Comparison of ENCODE assay signal across 8 mouse cellular contexts in the genomic region with DNA sequence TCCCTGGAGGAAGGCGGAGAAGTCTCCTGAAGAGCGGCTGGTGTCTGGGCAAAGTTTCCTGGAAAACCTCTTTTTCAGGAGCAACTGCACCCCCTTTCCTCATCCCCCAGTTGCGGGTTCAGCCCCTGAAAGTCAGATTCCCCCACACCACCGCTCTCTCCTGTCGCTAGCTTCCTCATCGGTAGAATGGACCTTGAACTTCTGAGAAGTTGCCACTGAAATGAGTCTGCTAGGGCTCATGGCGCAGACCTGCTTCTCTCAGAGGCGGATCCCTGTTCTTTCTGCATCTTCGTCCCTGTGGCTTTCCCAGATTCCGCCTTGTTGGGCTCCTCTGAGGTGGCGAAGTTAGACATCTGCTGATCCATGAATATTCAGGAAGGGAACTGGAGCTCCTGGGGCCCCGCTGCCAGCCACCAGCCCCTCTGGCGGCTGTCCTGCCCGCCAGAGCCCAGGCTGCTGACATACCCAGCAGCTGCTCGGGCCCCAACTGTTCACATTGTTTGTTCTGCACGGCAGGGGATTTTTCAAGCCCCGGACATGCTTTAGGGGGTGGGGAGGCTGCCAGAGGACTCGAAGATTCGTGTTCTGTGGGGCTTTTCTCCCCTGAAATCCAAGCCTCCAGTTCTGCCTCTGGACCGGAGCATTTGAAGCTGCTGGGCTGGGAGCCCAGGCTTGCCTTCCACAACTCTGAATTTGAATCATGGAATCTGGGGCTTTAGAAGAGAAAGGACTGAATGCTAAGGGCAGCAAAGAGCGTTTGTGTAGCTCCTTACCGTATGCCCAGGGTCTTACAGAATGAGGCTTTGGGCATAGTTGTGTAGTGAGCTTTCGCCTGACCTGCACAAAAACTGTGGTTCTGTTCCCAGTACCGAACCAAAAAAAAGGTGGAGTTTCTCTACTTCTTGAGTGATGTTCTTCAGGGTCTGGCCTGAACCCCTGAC. TPM values are rescaled to one million over a fixed set of nuclear protein-coding genes. Genes with fewer than 3 reads are reported as not detected.
A peak's percentile ranks its signal among the peaks of the same experiment; 100 is the strongest.
DNase-seq lines count a peak whose midpoint lies in the region; ATAC-seq and TF ChIP-seq lines count a peak whose summit lies in the region.

No protein-coding gene starts in this region.

- H3K27ac ChIP-seq in embryonic facial prominence, embryonic 12.5 days: peak overlapping the region; percentile 89
- peak overlapping the region; percentile 76 for H3K27ac ChIP-seq in hindbrain, postnatal 0 days
- H3K27ac ChIP-seq in liver, embryonic 13.5 days: 0 out of 2 replicates have a peak overlapping the region, but pooled peaks have one; percentile 32

- peak overlapping the region; percentile 34 for H3K9ac ChIP-seq in embryonic facial prominence, embryonic 12.5 days
- 0 out of 2 replicates have a peak overlapping the region, but pooled peaks have one; percentile 14 for H3K9ac ChIP-seq in hindbrain, postnatal 0 days (replicated peaks; ENCODE audit: low read length)
- peak overlapping the region; percentile 36; the same call in 1 of the 2 replicates for H3K9ac ChIP-seq in liver, embryonic 13.5 days

- peak overlapping the region; percentile 19; the same call in 1 of the 2 replicates for H3K4me3 ChIP-seq in embryonic facial prominence, embryonic 12.5 days
- no peak overlapping the region for H3K4me3 ChIP-seq in hindbrain, postnatal 0 days (ENCODE audit: low read length)
- peak overlapping the region; percentile 4; the same call in 1 of the 2 replicates for H3K4me3 ChIP-seq in liver, embryonic 13.5 days (replicated peaks)

- H3K4me2 ChIP-seq in embryonic facial prominence, embryonic 12.5 days (replicated peaks): peak overlapping the region; percentile 48
- H3K4me2 ChIP-seq in hindbrain, postnatal 0 days (ENCODE audit: low read depth, low read length): peak overlapping the region; percentile 34
- H3K4me2 ChIP-seq in liver, embryonic 13.5 days: peak overlapping the region; percentile 37

- ATAC-seq in embryonic facial prominence, embryonic 12.5 days (ENCODE audit: insufficient number of reproducible peaks, insufficient read depth, low FRiP score, low TSS enrichment): peak; percentile 76; the same call in 1 of the 2 replicates
- peak; percentile 91 for ATAC-seq in hindbrain, postnatal 0 days
- ATAC-seq in liver, embryonic 13.5 days (ENCODE audit: low read depth): no peak

- peak; percentile 31 to 38 for DNase-seq in kidney, postnatal 4 days
- no peak for DNase-seq in kidney, postnatal 14 days
- DNase-seq in hindbrain, postnatal 0 days (ENCODE audit: low spot score): peak; percentile 84
- no peak for DNase-seq in liver, embryonic 13.5 days
- peak; percentile 62 for DNase-seq in right cerebral cortex, postnatal 25 days
- DNase-seq in spleen, adult 12 weeks (ENCODE audit: low spot score): no peak
- DNase-seq in MN1 (ENCODE audit: low spot score): no peak

- H3K36me3 ChIP-seq in embryonic facial prominence, embryonic 12.5 days: peaks cover 3% of the 10 kb centered on the region; the same call in 1 of the 2 replicates
- H3K36me3 ChIP-seq in hindbrain, postnatal 0 days (ENCODE audit: insufficient read depth, low read length): no peaks in the 10 kb centered on the region
- no peaks in the 10 kb centered on the region for H3K36me3 ChIP-seq in liver, embryonic 13.5 days

- WGBS in embryonic facial prominence, embryonic 12.5 days: 8% methylated on average over 24 of the region's 24 CpGs
- 15% methylated on average over 24 of the region's 24 CpGs for WGBS in hindbrain, postnatal 0 days
- WGBS in liver, embryonic 13.5 days (ENCODE audit: insufficient replicate concordance): 18% methylated on average over 24 of the region's 24 CpGs

- H3K4me1 ChIP-seq in embryonic facial prominence, embryonic 12.5 days: peaks cover 35% of the 10 kb centered on the region
- 0 out of 2 replicates have a peak, but pooled peaks cover 3% of the 10 kb centered on the region for H3K4me1 ChIP-seq in hindbrain, postnatal 0 days (ENCODE audit: insufficient read depth, low read length)
- H3K4me1 ChIP-seq in liver, embryonic 13.5 days (replicated peaks): peaks cover 20% of the 10 kb centered on the region

- no peaks in the 10 kb centered on the region for H3K27me3 ChIP-seq in embryonic facial prominence, embryonic 12.5 days
- no peaks in the 10 kb centered on the region for H3K27me3 ChIP-seq in hindbrain, postnatal 0 days (ENCODE audit: insufficient read depth, low read length)
- H3K27me3 ChIP-seq in liver, embryonic 13.5 days: peaks cover 63% of the 10 kb centered on the region

- no peak for TF ChIP-seq CTCF in hindbrain, postnatal 0 days (IDR thresholded peaks at IDR 0.05; ENCODE audit: low read depth)

- H3K9me3 ChIP-seq in embryonic facial prominence, embryonic 12.5 days: no peaks in the 10 kb centered on the region
- H3K9me3 ChIP-seq in hindbrain, postnatal 0 days (ENCODE audit: low read length): no peaks in the 10 kb centered on the region
- H3K9me3 ChIP-seq in liver, embryonic 13.5 days (replicated peaks): no peaks in the 10 kb centered on the region

RNA-seq across cellular contexts. Expression of gene Igdcc4, which starts 8.1 kb away (rescaled TPM):
- polyA plus RNA-seq in embryonic facial prominence, embryonic 12.5 days (2016; fragmentation: Nextera tagmentation; extraction: Ambion mirVana): 25.0 and 25.4 TPM in 2 replicates
- total RNA-seq in hindbrain, postnatal 0 days (2014; rRNA removed): 51.1 and 56.8 TPM in 2 replicates
- polyA plus RNA-seq in hindbrain, postnatal 0 days (2015; fragmentation: Nextera tagmentation; extraction: Ambion mirVana): 12.2 and 13.2 TPM in 2 replicates
- polyA plus RNA-seq in liver, embryonic 13.5 days (2015; fragmentation: Nextera tagmentation; extraction: Ambion mirVana): 3.8 and 4.6 TPM in 2 replicates

RNA-seq across cellular contexts. Expression of gene Igdcc3, which starts 31.6 kb away (rescaled TPM):
- 7.5 and 9.3 TPM in 2 replicates for polyA plus RNA-seq in embryonic facial prominence, embryonic 12.5 days (2016; fragmentation: Nextera tagmentation; extraction: Ambion mirVana)
- 2.3 and 6.3 TPM in 2 replicates for total RNA-seq in hindbrain, postnatal 0 days (2014; rRNA removed)
- polyA plus RNA-seq in hindbrain, postnatal 0 days (2015; fragmentation: Nextera tagmentation; extraction: Ambion mirVana): 5.2 and 6.2 TPM in 2 replicates
- polyA plus RNA-seq in liver, embryonic 13.5 days (2015; fragmentation: Nextera tagmentation; extraction: Ambion mirVana): 0.15 TPM in 2 replicates

Comparison
In these comparisons a context has a peak if more than half of its experiments do, and no peak if none do; other contexts are left out.
1. DNase-seq: peak in kidney, postnatal 4 days (2 of 2), hindbrain, postnatal 0 days (single experiment) and right cerebral cortex, postnatal 25 days (single experiment); none in kidney, postnatal 14 days (single experiment), liver, embryonic 13.5 days (single experiment), spleen, adult 12 weeks (single experiment) and MN1 (single experiment).
2. H3K27ac ChIP-seq: peak in every context shown above with its lines; median percentile 89 in embryonic facial prominence, embryonic 12.5 days; 76 in hindbrain, postnatal 0 days; 32 in liver, embryonic 13.5 days.
3. Peak in every context shown above with its lines, with median percentiles within 50 percentile points of each other: H3K4me2 ChIP-seq and H3K9ac ChIP-seq.